Mouse (Mus musculus): Measurements from ENCODE around the gene Ift81.

DNA sequence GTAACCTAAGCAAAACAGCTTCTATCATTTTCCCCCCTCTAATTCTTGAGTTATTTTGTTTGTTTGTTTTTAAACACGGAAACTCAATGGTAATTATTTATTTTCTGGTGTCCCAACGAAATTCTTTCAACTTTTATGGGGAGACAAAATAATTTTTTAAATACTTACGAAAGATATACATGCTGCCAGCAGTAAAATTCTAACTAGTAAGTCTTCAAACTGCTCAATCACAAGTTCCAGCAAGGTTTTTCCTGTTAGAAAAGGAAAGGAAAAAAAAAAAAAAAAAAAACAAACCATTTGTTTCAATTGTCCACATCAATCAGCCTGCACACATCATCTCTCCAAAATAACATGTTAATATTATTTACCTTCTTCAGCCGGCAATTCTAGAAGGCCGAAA is 113.8 kb downstream of the Ift81 start:
- TF ChIP-seq EP300 (IDR thresholded peaks at IDR 0.05) (no peak), CTCF (IDR thresholded peaks at IDR 0.05) (no peak)
